Mouse (Mus musculus) thymus, postnatal 4 days (tissue): ENCODE measurements around the gene Olfr959.

ENCODE experiments used
- DNase-seq: peaks from one replicate; pipeline ENCODE4 v3.0.0; 2021

The Olfr959 gene

GRCm38 (mm10) chr9:39575469-39575868 lies at the start of gene Olfr959:
Gene Olfr959 (minus strand): TSS chr9:39575569.
- no peak for DNase-seq

GRCm38 (mm10) chr9:39624711-39625110 lies 49.3 kb upstream of the Olfr959 start:
- DNase-seq, result no peak

GRCm38 (mm10) chr9:39623783-39624182 lies 48.4 kb upstream of the Olfr959 start:
- no peak for DNase-seq

GRCm38 (mm10) chr9:39621073-39621472 lies 45.7 kb upstream of the Olfr959 start, which contains the start of gene Olfr960:
Gene Olfr960 (plus strand): TSS chr9:39621373.
- no peak for DNase-seq

GRCm38 (mm10) chr9:39611953-39612352 lies 36.6 kb upstream of the Olfr959 start:
- DNase-seq, result no peak

- no peak for DNase-seq
These were observed 35.0 kb upstream of the Olfr959 start, which contains the start of gene Olfr148 for GRCm38 (mm10) chr9:39610355-39610754. Gene Olfr148 (plus strand): TSS chr9:39610655.

GRCm38 (mm10) chr9:39608497-39608896 lies 33.1 kb upstream of the Olfr959 start:
- no peak for DNase-seq

- no peak for DNase-seq
These were observed 28.7 kb upstream of the Olfr959 start, which contains the start of gene AW551984 for GRCm38 (mm10) chr9:39603999-39604453. Gene AW551984 (minus strand): TSS chr9:39604403.

- no peak for DNase-seq
These were observed 28.0 kb upstream of the Olfr959 start for GRCm38 (mm10) chr9:39603333-39603845.

GRCm38 (mm10) chr9:39602536-39603332 lies 27.4 kb upstream of the Olfr959 start:
- DNase-seq, result no peak

GRCm38 (mm10) chr9:39577050-39577449 lies 1.7 kb upstream of the Olfr959 start:
- no peak for DNase-seq

GRCm38 (mm10) chr9:39558349-39558647 lies 17.1 kb downstream of the Olfr959 start:
- no peak for DNase-seq

- no peak for DNase-seq
These were observed 17.6 kb downstream of the Olfr959 start for GRCm38 (mm10) chr9:39557529-39558348.

- DNase-seq, result no peak
These were observed 21.4 kb downstream of the Olfr959 start, which contains the start of gene Olfr958 for GRCm38 (mm10) chr9:39553946-39554345. Gene Olfr958 (minus strand): TSS chr9:39554054.

- no peak for DNase-seq
These were observed 24.6 kb downstream of the Olfr959 start for GRCm38 (mm10) chr9:39550806-39551205.

GRCm38 (mm10) chr9:39523616-39524285 lies 51.6 kb downstream of the Olfr959 start:
- no peak for DNase-seq
